Mouse (Mus musculus) liver, postnatal 0 days (tissue): ENCODE measurements around the gene Ramp2.
A peak's percentile ranks its signal among the peaks of the same experiment; 100 is the strongest.

Experiments used
- CTCF ChIP-seq: sonication (generic); IDR thresholded peaks from 2 replicates; pipeline ENCODE4 v1.5.1; 2016; ENCODE audit warnings: antibody characterized with exemption, low read depth
- EP300 ChIP-seq: IDR thresholded peaks from 2 replicates; pipeline ENCODE4 v1.6.1; 2016; ENCODE audit warnings: antibody characterized with exemption, low read depth, mild to moderate bottlenecking

- TF ChIP-seq CTCF (no peak), EP300 (peak; percentile 71)
These were observed 46.3 kb upstream of the Ramp2 start for GRCm38 (mm10) chr11:101199555-101199954.
